ENCODE assay signal across 7 mouse cellular contexts in the genomic region with DNA sequence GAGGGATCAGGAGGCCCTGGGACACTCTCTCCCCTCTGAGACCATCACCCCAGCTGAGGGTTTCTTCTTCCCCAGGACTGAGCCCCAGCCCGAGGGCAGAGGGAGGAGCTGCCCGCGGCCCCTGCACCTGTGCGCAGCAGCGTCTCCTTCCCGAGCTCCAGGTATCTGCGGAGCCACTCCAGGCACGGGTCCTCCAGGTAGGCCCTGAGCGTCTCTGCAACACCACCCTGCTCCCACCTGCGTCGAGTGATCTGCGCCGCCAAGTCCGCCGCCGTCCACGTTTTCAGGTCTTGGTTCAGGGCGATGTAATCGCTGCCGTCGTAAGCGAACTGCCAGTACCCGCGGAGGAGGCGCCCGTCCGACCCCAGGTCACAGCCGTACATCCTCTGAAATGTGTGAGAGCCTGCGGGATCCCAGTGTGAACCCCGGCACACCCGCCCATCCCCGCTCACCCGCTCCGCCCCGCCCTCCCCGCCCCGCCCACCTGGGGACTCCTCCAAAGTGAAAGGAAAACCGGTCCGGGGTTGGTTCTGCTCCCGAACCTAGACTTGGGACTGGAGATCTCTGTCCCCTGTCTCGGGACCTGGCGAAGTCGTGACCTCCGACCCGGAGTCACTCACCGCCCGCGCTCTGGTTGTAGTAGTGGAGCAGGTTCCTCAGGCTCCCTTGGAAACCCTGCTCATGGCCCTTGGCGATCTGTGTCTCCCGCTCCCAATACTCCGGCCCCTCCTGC. TPM values are rescaled to one million over a fixed set of nuclear protein-coding genes. Genes with fewer than 3 reads are reported as not detected.
A peak's percentile ranks its signal among the peaks of the same experiment; 100 is the strongest.
DNase-seq lines count a peak whose midpoint lies in the region; ATAC-seq and TF ChIP-seq lines count a peak whose summit lies in the region.

No protein-coding gene starts in this region.

- peak overlapping the region; percentile 81 for H3K9ac ChIP-seq in ES-Bruce4 (ENCODE audit: low read depth, poor library complexity, severe bottlenecking)
- H3K9ac ChIP-seq in heart, embryonic 15.5 days: no peak overlapping the region
- no peak overlapping the region for H3K9ac ChIP-seq in liver, embryonic 15.5 days

- TF ChIP-seq CTCF in ES-Bruce4 (IDR thresholded peaks at IDR 0.05; ENCODE audit: low read depth, low read length): no peak

- WGBS in heart, embryonic 15.5 days: 2% methylated on average over 51 of the region's 51 CpGs
- WGBS in liver, embryonic 15.5 days (ENCODE audit: insufficient replicate concordance): 3% methylated on average over 51 of the region's 51 CpGs

- peak; percentile 14 for DNase-seq in 416B (ENCODE audit: low read depth)
- DNase-seq in gastrocnemius, adult 8-10 months (ENCODE audit: low spot score in 2 of 2): no peak
- DNase-seq in cerebellum, postnatal 36 days: no peak

- no peak overlapping the region for H3K27ac ChIP-seq in ES-Bruce4 (ENCODE audit: insufficient read depth, low read length)
- no peak overlapping the region for H3K27ac ChIP-seq in heart, embryonic 15.5 days
- no peak overlapping the region for H3K27ac ChIP-seq in liver, embryonic 15.5 days (replicated peaks)

- TF ChIP-seq EP300 in ES-Bruce4 (IDR thresholded peaks at IDR 0.05; ENCODE audit: insufficient read depth, low read depth, low read length): no peak

- H3K4me2 ChIP-seq in heart, embryonic 15.5 days: peak overlapping the region; percentile 60
- peak overlapping the region; percentile 68 for H3K4me2 ChIP-seq in liver, embryonic 15.5 days

- no peaks in the 10 kb centered on the region for H3K27me3 ChIP-seq in ES-Bruce4 (ENCODE audit: control insufficient read depth, insufficient read depth, low read length, poor library complexity, severe bottlenecking)
- H3K27me3 ChIP-seq in heart, embryonic 15.5 days: peaks cover 85% of the 10 kb centered on the region
- peaks cover 80% of the 10 kb centered on the region for H3K27me3 ChIP-seq in liver, embryonic 15.5 days

- H3K4me3 ChIP-seq in ES-Bruce4 (ENCODE audit: low read depth, low read length): peak overlapping the region; percentile 57
- peak overlapping the region; percentile 40 for H3K4me3 ChIP-seq in heart, embryonic 15.5 days
- H3K4me3 ChIP-seq in liver, embryonic 15.5 days (replicated peaks): peak overlapping the region; percentile 52

- no peak for TF ChIP-seq POLR2A in ES-Bruce4 (IDR thresholded peaks at IDR 0.05; ENCODE audit: insufficient read depth, low read length)

- no peak for ATAC-seq in heart, embryonic 15.5 days (replicated peaks; ENCODE audit: insufficient number of reproducible peaks, insufficient read depth, low FRiP score, low read depth)
- no peak for ATAC-seq in liver, embryonic 15.5 days (ENCODE audit: insufficient read depth)
- 0 out of 2 replicates have a peak, but pooled peaks have one; percentile 13 for ATAC-seq in neutrophil, adult 5-6 weeks (ENCODE audit: extremely low read depth, insufficient number of reproducible peaks, low FRiP score, poor library complexity, severe bottlenecking)

- peaks cover 3% of the 10 kb centered on the region for H3K4me1 ChIP-seq in ES-Bruce4 (ENCODE audit: control insufficient read depth, insufficient read depth, low read length)
- H3K4me1 ChIP-seq in heart, embryonic 15.5 days (replicated peaks): peaks cover 6% of the 10 kb centered on the region
- H3K4me1 ChIP-seq in liver, embryonic 15.5 days (replicated peaks): peaks cover 10% of the 10 kb centered on the region

- H3K9me3 ChIP-seq in ES-Bruce4 (replicated peaks; ENCODE audit: control insufficient read depth, insufficient read depth, low read length, poor library complexity, severe bottlenecking): no peaks in the 10 kb centered on the region
- no peaks in the 10 kb centered on the region for H3K9me3 ChIP-seq in heart, embryonic 15.5 days (replicated peaks)
- no peaks in the 10 kb centered on the region for H3K9me3 ChIP-seq in liver, embryonic 15.5 days (replicated peaks)

- H3K36me3 ChIP-seq in ES-Bruce4 (ENCODE audit: control insufficient read depth, insufficient read depth, low read length, poor library complexity, severe bottlenecking): peaks cover 2% of the 10 kb centered on the region
- no peaks in the 10 kb centered on the region for H3K36me3 ChIP-seq in heart, embryonic 15.5 days
- no peaks in the 10 kb centered on the region for H3K36me3 ChIP-seq in liver, embryonic 15.5 days (replicated peaks)

RNA-seq across cellular contexts. Expression of gene Gm8909, which starts 0.9 kb away (rescaled TPM):
- 13.5 and 17.5 TPM in 2 replicates for polyA plus RNA-seq in ES-Bruce4 (2011; ENCODE audit: insufficient read depth, insufficient read length, low read depth, missing spikeins)
- polyA plus RNA-seq in heart, embryonic 15.5 days (2015; fragmentation: Nextera tagmentation; extraction: Ambion mirVana): 0.84 and 1.8 TPM in 2 replicates
- polyA plus RNA-seq in liver, embryonic 15.5 days (2015; fragmentation: Nextera tagmentation; extraction: Ambion mirVana): not detected in 2 replicates
- total RNA-seq in neutrophil, adult 5-6 weeks (2017): not detected in 2 replicates
- not detected for total RNA-seq in gastrocnemius, adult 8-10 months (2022)

RNA-seq across cellular contexts. Expression of gene H2-T3, which starts 22.6 kb away (rescaled TPM):
- 0.64 and 0.84 TPM in 2 replicates for polyA plus RNA-seq in ES-Bruce4 (2011; ENCODE audit: insufficient read depth, insufficient read length, low read depth, missing spikeins)
- polyA plus RNA-seq in heart, embryonic 15.5 days (2015; fragmentation: Nextera tagmentation; extraction: Ambion mirVana): 0.36 TPM in 1 of 2 replicates, not detected in the other
- not detected in 2 replicates for polyA plus RNA-seq in liver, embryonic 15.5 days (2015; fragmentation: Nextera tagmentation; extraction: Ambion mirVana)
- total RNA-seq in neutrophil, adult 5-6 weeks (2017): not detected in 2 replicates
- total RNA-seq in gastrocnemius, adult 8-10 months (2022): not detected

RNA-seq across cellular contexts. Expression of gene Gm7030, which starts 38.2 kb away (rescaled TPM):
- 0.81 and 1.4 TPM in 2 replicates for polyA plus RNA-seq in ES-Bruce4 (2011; ENCODE audit: insufficient read depth, insufficient read length, low read depth, missing spikeins)
- not detected in 2 replicates for polyA plus RNA-seq in heart, embryonic 15.5 days (2015; fragmentation: Nextera tagmentation; extraction: Ambion mirVana)
- not detected in 2 replicates for polyA plus RNA-seq in liver, embryonic 15.5 days (2015; fragmentation: Nextera tagmentation; extraction: Ambion mirVana)
- not detected in 2 replicates for total RNA-seq in neutrophil, adult 5-6 weeks (2017)
- total RNA-seq in gastrocnemius, adult 8-10 months (2022): not detected

RNA-seq across cellular contexts. Expression of gene Gm19684, which starts 46.0 kb away (rescaled TPM):
- polyA plus RNA-seq in ES-Bruce4 (2011; ENCODE audit: insufficient read depth, insufficient read length, low read depth, missing spikeins): 0.41 TPM in 1 of 2 replicates, not detected in the other
- polyA plus RNA-seq in heart, embryonic 15.5 days (2015; fragmentation: Nextera tagmentation; extraction: Ambion mirVana): not detected in 2 replicates
- not detected in 2 replicates for polyA plus RNA-seq in liver, embryonic 15.5 days (2015; fragmentation: Nextera tagmentation; extraction: Ambion mirVana)
- total RNA-seq in neutrophil, adult 5-6 weeks (2017): 1.2 and 1.4 TPM in 2 replicates
- under 1 TPM in 1 of 4 experiments, not detected in 3; 0.29 TPM for total RNA-seq in gastrocnemius, adult 8-10 months (2022)
